In genomic region chr17:72180200-72180599, GRCm38 (mm10) we compare ENCODE assay signal across 24 mouse cellular contexts.
"Had no signal": no experiment of that assay in that cellular context is flagged by ENCODE, and none has a peak within 500 bp of the region (broad histone marks: within the 10 kb centered on the region; RNA-seq: fewer than 3 reads in every experiment).

No protein-coding gene starts in this region.

- H3K36me3 ChIP-seq: heart, embryonic 13.5 days; heart, embryonic 15.5 days; hindbrain, embryonic 13.5 days; hindbrain, embryonic 15.5 days; kidney, embryonic 15.5 days; limb, embryonic 13.5 days; limb, embryonic 15.5 days had no signal

- H3K27me3 ChIP-seq: heart, embryonic 13.5 days; heart, embryonic 15.5 days; hindbrain, embryonic 13.5 days; hindbrain, embryonic 15.5 days; kidney, embryonic 15.5 days; limb, embryonic 13.5 days; limb, embryonic 15.5 days had no signal

- H3K9ac ChIP-seq: heart, embryonic 13.5 days; heart, embryonic 15.5 days; hindbrain, embryonic 13.5 days; hindbrain, embryonic 15.5 days; kidney, embryonic 15.5 days; limb, embryonic 13.5 days; limb, embryonic 15.5 days had no signal

- H3K4me2 ChIP-seq: heart, embryonic 11.5 days; heart, embryonic 13.5 days; heart, embryonic 15.5 days; hindbrain, embryonic 13.5 days; hindbrain, embryonic 15.5 days; kidney, embryonic 15.5 days; limb, embryonic 13.5 days; limb, embryonic 15.5 days had no signal

- DNase-seq: gastrocnemius, postnatal 14 days; gastrocnemius, postnatal 36 days; heart, adult 2 months; heart, postnatal 14 days; heart, postnatal 36 days; kidney, adult 11 months; kidney, adult 2 months; kidney, adult 9 months; kidney, postnatal 14 days; kidney, postnatal 36 days; layer of hippocampus, adult 9-11 months; layer of hippocampus, postnatal 36 days; left cerebral cortex, postnatal 4 days had no signal

- ATAC-seq: hindbrain, postnatal 0 days; intestine, embryonic 16.5 days had no signal

- H3K9me3 ChIP-seq: heart, embryonic 13.5 days; heart, embryonic 15.5 days; hindbrain, embryonic 13.5 days; hindbrain, embryonic 15.5 days; kidney, embryonic 15.5 days; limb, embryonic 13.5 days; limb, embryonic 15.5 days had no signal

- H3K4me3 ChIP-seq: heart, adult 2 months; heart, embryonic 13.5 days; heart, embryonic 15.5 days; hindbrain, embryonic 13.5 days; hindbrain, embryonic 15.5 days; kidney, embryonic 15.5 days; limb, embryonic 13.5 days; limb, embryonic 15.5 days had no signal

- H3K27ac ChIP-seq: heart, adult 2 months; heart, embryonic 13.5 days; heart, embryonic 15.5 days; hindbrain, embryonic 13.5 days; hindbrain, embryonic 15.5 days; hindbrain, postnatal 0 days; kidney, embryonic 15.5 days; kidney, postnatal 0 days; limb, embryonic 13.5 days; limb, embryonic 15.5 days had no signal

- H3K4me1 ChIP-seq: heart, embryonic 13.5 days; heart, embryonic 15.5 days; kidney, embryonic 15.5 days; limb, embryonic 13.5 days; limb, embryonic 15.5 days had no signal
